Mouse (Mus musculus) hindbrain, postnatal 0 days (tissue): ENCODE results near the gene F11r. TPM values are rescaled to one million over a fixed set of nuclear protein-coding genes. Genes with fewer than 3 reads are reported as not detected.

ENCODE experiments used
- ATAC-seq: fragments of 200-750 bp; cut with Nextera tagmentation; 2 replicates; pipeline ENCODE4 v1.8.0; 2017; ENCODE audit warnings: mild to moderate bottlenecking, moderate TSS enrichment, moderate library complexity
- DNase-seq: peaks from one replicate; pipeline ENCODE4 v3.0.0-alpha.2; 2015; ENCODE audit warnings: low spot score
- H3K27ac ChIP-seq: fragments of 300-500 bp; sonication (generic); 2 replicates; pipeline ENCODE4 v1.5.1; 2014; ENCODE audit warnings: mild to moderate bottlenecking
- H3K27me3 ChIP-seq: fragments of 300-500 bp; sonication (generic); 2 replicates; pipeline ENCODE4 v1.6.1; 2014; ENCODE audit warnings: low read length, mixed read lengths; ENCODE audit not compliant: insufficient read depth
- H3K36me3 ChIP-seq: fragments of 300-500 bp; sonication (generic); 2 replicates; pipeline ENCODE4 v1.6.1; 2014; ENCODE audit warnings: low read length, mixed read lengths; ENCODE audit not compliant: insufficient read depth
- H3K4me1 ChIP-seq: fragments of 300-500 bp; sonication (generic); 2 replicates; pipeline ENCODE4 v1.6.1; 2014; ENCODE audit warnings: antibody characterized with exemption, low read length, mixed read lengths; ENCODE audit not compliant: insufficient read depth
- H3K4me2 ChIP-seq: fragments of 300-500 bp; sonication (generic); 2 replicates; pipeline ENCODE4 v1.6.1; 2014; ENCODE audit warnings: low read depth, mild to moderate bottlenecking, low read length, moderate library complexity, mixed read lengths
- H3K4me3 ChIP-seq: fragments of 300-500 bp; sonication (generic); 2 replicates; pipeline ENCODE4 v1.5.1; 2014; ENCODE audit warnings: low read length
- H3K9ac ChIP-seq: fragments of 300-500 bp; sonication (generic); replicated peaks from 2 replicates; pipeline ENCODE4 v1.6.1; 2014; ENCODE audit warnings: mild to moderate bottlenecking, low read length, moderate library complexity, mixed read lengths
- H3K9me3 ChIP-seq: fragments of 300-500 bp; sonication (generic); 2 replicates; pipeline ENCODE4 v1.6.1; 2016; ENCODE audit warnings: low read length, mixed read lengths
- CTCF ChIP-seq: IDR thresholded peaks from 2 replicates; pipeline ENCODE4 v1.5.1; 2016; ENCODE audit warnings: antibody characterized with exemption, control low read depth, low read depth
- WGBS: fragments of 180-500 bp; shearing (Covaris S2); extraction: QIAGEN DNeasy Blood & Tissue Kit; methylation state at CpG from one replicate; pipeline ENCODE4 v1.1.7; 2014; 5-methylcytosine and 5-hydroxymethylcytosine counted together
- polyA plus RNA-seq: library from polyadenylated mRNA; unstranded; fragments of >200 nt; fragmentation: Nextera tagmentation; extraction: Ambion mirVana; gene quantifications from 2 replicates; pipeline ENCODE4 v1.2.1, GENCODE M21; 2015
- total RNA-seq: library from RNA; depleted of rRNA; stranded (reverse); fragments of >200 nt; gene quantifications from 2 replicates; pipeline ENCODE4 v1.2.3, GENCODE M21; 2014

The F11r gene
- total and polyA plus RNA-seq, 2 experiments from 2014 or later = 8.2 to 14.2 TPM

DNA sequence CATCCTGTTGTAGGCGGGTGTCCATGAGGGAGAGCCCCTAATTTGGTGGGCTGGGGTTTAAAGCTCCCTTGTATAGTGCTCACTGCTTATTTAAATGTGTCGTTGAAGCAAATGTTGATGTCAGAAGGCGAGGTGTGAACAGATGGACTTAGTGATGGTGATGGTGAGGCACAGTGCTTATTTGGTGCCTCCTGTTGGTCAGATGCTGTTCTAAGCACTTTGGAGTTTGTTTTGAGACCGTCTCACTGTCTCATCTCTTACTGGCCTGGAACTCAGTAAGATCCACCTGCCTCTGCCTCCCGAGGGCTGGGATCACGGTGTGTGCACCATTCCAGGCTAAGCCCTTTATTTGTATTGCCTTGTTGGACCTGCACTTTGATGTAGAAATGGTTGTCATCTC is 17.6 kb downstream of the F11r start:
- H3K27ac ChIP-seq = no peak overlapping the region
- H3K4me2 ChIP-seq = no peak overlapping the region
- DNase-seq (no peak), ATAC-seq (no peak)
- WGBS = 90% methylated on average over 6 of the region's 6 CpGs
- H3K4me1 ChIP-seq = 0 out of 2 replicates have a peak, but pooled peaks cover 3% of the 10 kb centered on the region
- H3K4me3 ChIP-seq = no peak overlapping the region
- no peaks in the 10 kb centered on the region for H3K36me3 ChIP-seq
- H3K9me3 ChIP-seq = no peaks in the 10 kb centered on the region
- no peak overlapping the region for H3K9ac ChIP-seq
- no peaks in the 10 kb centered on the region for H3K27me3 ChIP-seq
- no peak for TF ChIP-seq CTCF

DNA sequence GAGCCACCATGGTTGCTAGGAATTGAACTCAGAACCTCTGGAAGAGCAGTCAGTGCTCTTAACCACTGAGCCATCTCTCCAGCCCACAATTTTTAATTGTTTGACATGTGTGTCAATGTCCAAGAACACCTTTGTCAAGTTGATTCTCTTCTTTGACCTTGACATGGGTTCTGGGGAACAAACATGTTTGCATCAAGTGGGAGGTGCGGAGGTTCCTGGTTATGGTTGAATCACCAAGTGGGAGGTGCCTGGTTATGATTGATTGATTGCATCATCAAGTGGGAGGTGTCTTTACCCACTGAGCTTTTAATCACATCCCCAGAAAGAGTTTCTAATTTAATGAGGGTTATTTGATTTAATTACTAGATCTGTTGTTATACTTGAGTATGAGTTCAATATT is 20.2 kb downstream of the F11r start:
- Histone ChIP-seq H3K4me1 (0 out of 2 replicates have a peak, but pooled peaks cover 8% of the 10 kb centered on the region), H3K36me3 (no peaks in the 10 kb centered on the region), H3K27ac (no peak overlapping the region), H3K27me3 (no peaks in the 10 kb centered on the region), H3K4me3 (no peak overlapping the region), H3K9ac (no peak overlapping the region), H3K4me2 (no peak overlapping the region), H3K9me3 (no peaks in the 10 kb centered on the region)
- no peak for TF ChIP-seq CTCF
- DNase-seq (no peak), ATAC-seq (no peak)
- WGBS = 97% methylated on average over 1 of the region's 1 CpGs

DNA sequence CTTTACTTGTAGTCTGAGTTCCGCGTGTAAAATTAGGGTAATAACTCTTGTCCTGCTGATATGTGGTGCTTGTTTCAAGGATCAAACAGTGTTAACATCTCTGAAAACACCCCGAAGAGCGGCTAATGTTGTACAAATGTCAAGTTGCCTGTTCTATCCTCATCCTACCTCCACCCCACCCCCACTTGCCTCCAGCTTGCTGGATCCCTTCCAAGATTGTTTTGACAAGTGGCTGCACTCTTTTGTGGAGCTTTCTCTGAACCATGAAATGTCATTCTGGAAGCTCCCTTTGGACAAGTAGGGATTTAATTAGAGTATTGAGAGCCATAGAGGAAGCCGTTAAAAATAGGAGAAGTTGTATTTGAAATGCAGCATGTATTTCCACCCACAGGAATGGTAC is 22.5 kb downstream of the F11r start:
- Histone ChIP-seq H3K9ac (no peak overlapping the region), H3K4me2 (0 out of 2 replicates have a peak overlapping the region, but pooled peaks have one; percentile 16), H3K36me3 (no peaks in the 10 kb centered on the region), H3K4me3 (no peak overlapping the region), H3K27me3 (no peaks in the 10 kb centered on the region), H3K4me1 (0 out of 2 replicates have a peak, but pooled peaks cover 8% of the 10 kb centered on the region), H3K9me3 (no peaks in the 10 kb centered on the region), H3K27ac (no peak overlapping the region)
- peak; percentile 65 for DNase-seq
- no peak for TF ChIP-seq CTCF
- ATAC-seq = 0 out of 2 replicates have a peak, but pooled peaks have one; percentile 38
- 34% methylated on average over 5 of the region's 5 CpGs for WGBS

DNA sequence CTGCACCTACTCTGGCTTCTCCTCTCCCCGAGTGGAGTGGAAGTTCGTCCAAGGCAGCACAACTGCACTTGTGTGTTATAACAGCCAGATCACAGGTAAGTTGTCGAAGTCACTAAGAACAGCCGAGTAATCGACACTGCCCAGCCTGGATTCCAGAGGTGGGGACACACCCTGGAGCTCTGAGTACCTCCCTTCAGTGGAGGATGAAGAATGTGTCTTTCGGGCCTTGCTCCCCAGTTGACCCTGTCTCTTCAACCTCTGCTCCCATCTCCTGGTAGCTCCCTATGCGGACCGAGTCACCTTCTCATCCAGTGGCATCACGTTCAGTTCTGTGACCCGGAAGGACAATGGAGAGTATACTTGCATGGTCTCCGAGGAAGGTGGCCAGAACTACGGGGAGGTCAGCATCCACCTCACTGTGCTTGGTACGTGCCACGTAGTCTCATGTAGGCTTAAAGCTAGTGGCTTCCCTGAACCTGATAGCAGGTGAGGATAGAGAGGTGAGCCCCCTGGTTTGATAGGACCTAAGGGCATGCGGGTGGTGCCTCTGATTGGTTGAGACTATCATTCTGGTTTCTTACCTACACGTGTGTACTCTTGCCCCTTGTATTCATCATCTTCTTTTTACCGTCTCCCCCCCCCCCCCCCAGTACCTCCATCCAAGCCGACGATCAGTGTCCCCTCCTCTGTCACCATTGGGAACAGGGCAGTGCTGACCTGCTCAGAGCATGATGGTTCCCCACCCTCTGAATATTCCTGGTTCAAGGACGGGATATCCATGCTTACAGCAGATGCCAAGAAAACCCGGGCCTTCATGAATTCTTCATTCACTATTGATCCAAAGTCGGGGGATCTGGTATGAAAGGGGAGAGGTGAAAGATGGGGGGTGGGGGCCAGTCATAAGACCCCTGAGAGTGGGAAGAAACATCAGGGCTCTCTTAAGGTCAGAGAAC is 23.5 kb downstream of the F11r start:
- no peaks in the 10 kb centered on the region for H3K36me3 ChIP-seq
- H3K9me3 ChIP-seq = no peaks in the 10 kb centered on the region
- no peak overlapping the region for H3K9ac ChIP-seq
- no peak for TF ChIP-seq CTCF
- H3K27ac ChIP-seq = no peak overlapping the region
- DNase-seq (no peak), ATAC-seq (peak; percentile 47; the same call in 1 of the 2 replicates)
- 93% methylated on average over 22 of the region's 22 CpGs for WGBS
- H3K4me1 ChIP-seq = 0 out of 2 replicates have a peak, but pooled peaks cover 8% of the 10 kb centered on the region
- 0 out of 2 replicates have a peak overlapping the region, but pooled peaks have one; percentile 16 for H3K4me2 ChIP-seq
- H3K27me3 ChIP-seq = no peaks in the 10 kb centered on the region
- no peak overlapping the region for H3K4me3 ChIP-seq

DNA sequence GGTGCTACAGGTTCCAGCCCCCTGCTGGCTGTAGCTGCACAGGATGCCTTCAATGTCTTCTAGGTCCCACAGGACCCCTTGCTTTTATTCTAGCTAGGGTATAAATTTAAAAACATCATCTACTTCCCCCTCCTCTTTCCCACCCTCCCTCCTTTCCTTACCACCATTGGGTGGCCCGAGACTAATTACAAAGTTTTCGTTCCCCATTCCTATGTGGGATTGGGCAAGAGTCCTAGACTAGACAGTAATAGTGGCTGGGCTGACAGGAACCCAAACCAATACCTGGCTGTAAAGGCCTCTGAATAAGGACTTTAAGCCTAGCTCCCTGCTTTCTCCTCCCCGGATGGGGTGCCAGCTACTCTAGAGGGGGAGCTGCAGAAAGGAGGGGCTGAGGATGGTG is 25.8 kb downstream of the F11r start:
- Histone ChIP-seq H3K36me3 (no peaks in the 10 kb centered on the region), H3K27me3 (no peaks in the 10 kb centered on the region), H3K4me2 (no peak overlapping the region), H3K27ac (no peak overlapping the region), H3K9me3 (no peaks in the 10 kb centered on the region), H3K4me1 (0 out of 2 replicates have a peak, but pooled peaks cover 8% of the 10 kb centered on the region), H3K4me3 (no peak overlapping the region), H3K9ac (no peak overlapping the region)
- WGBS = 91% methylated on average over 3 of the region's 3 CpGs
- no peak for TF ChIP-seq CTCF
- DNase-seq (no peak), ATAC-seq (no peak)

DNA sequence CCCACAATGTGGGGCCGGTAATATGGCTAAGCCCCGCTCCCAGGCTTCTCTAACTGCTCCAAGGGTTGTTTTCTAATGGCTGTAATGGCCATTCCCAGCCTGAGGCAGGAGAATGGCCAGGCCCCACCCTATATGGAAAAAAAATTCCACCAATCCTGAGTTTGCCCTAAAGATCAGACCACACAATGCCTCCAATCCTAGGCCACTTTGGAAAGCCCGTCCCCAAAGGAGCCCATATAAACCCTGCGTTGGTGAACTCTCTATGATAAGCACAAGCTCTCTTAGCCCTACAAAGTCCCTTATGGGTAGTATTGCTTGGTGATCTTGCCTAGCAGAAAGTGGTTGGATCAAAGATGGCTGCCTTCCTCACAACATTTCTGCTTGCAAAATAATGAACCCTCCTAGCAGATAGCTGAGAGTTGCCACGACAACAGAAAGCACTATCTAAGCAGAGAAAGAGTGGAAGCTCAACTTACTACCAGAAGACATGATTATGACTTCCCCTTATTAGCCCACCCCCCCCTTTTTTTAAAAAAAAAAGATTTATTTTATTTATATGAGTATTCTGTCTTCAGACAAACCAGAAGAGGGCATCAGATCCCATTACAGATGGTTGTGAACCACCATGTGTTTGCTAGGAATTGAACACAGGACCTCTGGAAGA is 28.5 kb downstream of the F11r start:
- H3K4me2 ChIP-seq = no peak overlapping the region
- no peak for DNase-seq

More for the DNA sequence above, 28.5 kb downstream of the F11r start:
- Histone ChIP-seq H3K36me3 (no peaks in the 10 kb centered on the region), H3K27me3 (no peaks in the 10 kb centered on the region), H3K4me1 (no peaks in the 10 kb centered on the region), H3K4me3 (no peak overlapping the region), H3K9me3 (no peaks in the 10 kb centered on the region), H3K27ac (no peak overlapping the region), H3K9ac (no peak overlapping the region)
- TF ChIP-seq CTCF = no peak
- 93% methylated on average over 5 of the region's 5 CpGs for WGBS
- no peak for ATAC-seq
